Mouse (Mus musculus) mouse trophoblast stem cell (cell line): ENCODE results near the gene Kcnv2.

Source experiments
- in situ Hi-C, 2 experiments: fragments of 300-500 bp; cut with MseI, MboI; formaldehyde crosslinking; loops; 2 replicates in 1 of 2; 3 replicates in 1 of 2; pipeline ENCODE4 v1.15.1; 2025

Gene Kcnv2

GRCm38 (mm10) chr19:27322281-27322680 is at the start of gene Kcnv2:
Gene Kcnv2, plus strand, starts transcription at chr19:27322588.
- in situ Hi-C loops = no loop called here

DNA sequence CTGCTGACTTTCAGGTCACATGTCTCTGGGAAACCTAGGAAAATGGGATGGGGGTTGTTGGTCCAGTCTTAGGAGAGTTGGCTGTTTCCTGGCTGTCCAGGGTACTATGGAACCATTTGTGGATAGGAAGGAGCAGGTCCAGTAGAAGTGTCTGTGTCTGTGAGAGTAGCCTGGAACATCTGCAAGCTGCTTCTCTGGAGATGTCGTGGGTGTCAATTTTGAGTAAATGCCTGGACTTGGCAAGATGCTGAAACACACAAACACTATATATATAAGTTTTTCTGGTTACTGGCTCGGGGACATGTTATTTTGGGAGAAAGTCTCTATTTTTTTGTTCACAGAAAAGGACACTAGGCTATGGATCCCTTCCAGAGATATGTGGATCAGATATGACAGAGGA is 49.0 kb upstream of the Kcnv2 start:
- in situ Hi-C loops = no loop called here

- in situ Hi-C loops = no loop called here
Observed at GRCm38 (mm10) chr19:27274382-27274781, 48.0 kb upstream of the Kcnv2 start.

GRCm38 (mm10) chr19:27279174-27279573 is 43.2 kb upstream of the Kcnv2 start:
- in situ Hi-C loops = no loop called here

DNA sequence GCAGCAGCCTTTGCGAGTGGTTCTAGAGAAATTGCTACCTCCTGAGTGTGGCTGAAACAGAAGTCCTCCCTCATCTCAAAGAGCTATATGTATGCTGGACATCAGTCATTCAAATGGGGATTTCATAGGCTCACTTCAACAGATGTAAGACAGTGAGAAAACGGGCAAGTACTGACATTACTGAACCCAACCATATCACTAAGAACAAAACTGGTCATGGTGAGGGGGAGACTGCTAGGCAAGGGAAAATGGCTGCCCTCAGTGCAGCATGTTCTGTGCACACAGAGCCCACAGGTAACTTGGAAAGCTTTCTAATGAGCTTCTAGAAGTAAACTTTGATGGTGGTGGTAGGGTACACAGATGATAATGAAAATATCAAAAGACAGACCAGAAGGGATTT is 12.3 kb upstream of the Kcnv2 start:
- in situ Hi-C loops = no loop called here

- in situ Hi-C loops = no loop called here
Observed at GRCm38 (mm10) chr19:27311311-27311710, 11.1 kb upstream of the Kcnv2 start.

- in situ Hi-C loops = no loop called here
Observed at GRCm38 (mm10) chr19:27312266-27313079, 9.9 kb upstream of the Kcnv2 start.

DNA sequence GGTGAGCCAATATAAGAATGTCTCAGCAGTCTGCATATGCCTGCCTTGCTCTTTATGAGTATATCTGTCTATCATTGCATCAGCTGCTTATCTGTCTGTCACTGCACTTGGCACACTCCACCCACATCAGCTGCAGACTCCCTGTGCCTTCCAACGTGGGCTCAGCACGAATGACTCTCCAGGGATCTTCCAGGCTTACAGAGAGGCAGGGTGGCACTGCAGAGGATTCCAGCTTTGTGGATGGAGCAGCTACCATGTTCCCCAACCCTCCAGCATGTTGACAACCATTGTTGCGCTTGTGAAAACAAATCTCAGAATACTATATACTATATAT is 9.3 kb upstream of the Kcnv2 start:
- in situ Hi-C loops = no loop called here

DNA sequence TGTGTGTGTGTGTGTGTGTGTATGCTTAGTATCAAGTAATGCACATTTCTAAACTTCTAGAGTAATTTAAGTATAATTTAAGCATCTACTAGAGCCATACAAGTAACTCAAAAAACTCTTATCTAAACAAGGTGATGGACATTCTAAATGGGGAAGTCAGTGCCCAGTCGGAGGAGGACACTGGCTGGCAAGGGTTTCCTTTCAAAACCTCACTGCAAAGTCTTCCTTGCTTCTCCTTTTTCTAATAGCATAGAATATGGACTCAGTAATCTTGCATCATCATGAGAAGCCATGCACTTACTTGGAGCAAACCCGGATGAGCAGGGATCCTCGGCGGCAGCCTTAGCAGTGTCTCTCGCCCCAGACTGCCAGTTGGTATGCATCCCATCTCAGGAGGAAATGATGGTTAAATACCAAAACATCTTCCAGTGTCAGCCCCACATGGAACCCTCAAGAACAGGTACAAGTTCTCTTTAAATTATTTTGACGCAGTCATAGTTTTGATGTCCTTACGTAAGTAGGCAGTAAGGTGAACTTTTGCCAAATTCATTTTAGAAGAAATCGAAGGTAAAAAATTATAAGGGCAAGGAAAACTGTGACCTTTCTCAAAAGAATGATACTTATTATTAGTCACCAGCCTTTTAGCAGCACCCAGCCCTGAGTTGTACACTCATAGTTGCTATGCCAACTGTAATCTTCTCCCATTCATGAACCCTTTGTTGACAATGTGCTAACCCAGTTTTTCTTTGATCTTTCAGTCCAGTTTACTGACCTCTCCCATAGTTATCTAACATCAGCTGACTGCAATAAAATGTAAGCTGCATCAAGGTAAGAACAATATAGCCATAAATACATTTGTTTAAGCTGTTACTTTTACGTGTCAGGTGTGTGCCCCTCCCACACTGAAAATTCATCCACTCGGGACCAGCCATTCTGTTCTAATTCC is 5.8 kb upstream of the Kcnv2 start:
- in situ Hi-C loops = no loop called here

- in situ Hi-C loops = no loop called here
Observed at GRCm38 (mm10) chr19:27317337-27317736, 5.1 kb upstream of the Kcnv2 start.

DNA sequence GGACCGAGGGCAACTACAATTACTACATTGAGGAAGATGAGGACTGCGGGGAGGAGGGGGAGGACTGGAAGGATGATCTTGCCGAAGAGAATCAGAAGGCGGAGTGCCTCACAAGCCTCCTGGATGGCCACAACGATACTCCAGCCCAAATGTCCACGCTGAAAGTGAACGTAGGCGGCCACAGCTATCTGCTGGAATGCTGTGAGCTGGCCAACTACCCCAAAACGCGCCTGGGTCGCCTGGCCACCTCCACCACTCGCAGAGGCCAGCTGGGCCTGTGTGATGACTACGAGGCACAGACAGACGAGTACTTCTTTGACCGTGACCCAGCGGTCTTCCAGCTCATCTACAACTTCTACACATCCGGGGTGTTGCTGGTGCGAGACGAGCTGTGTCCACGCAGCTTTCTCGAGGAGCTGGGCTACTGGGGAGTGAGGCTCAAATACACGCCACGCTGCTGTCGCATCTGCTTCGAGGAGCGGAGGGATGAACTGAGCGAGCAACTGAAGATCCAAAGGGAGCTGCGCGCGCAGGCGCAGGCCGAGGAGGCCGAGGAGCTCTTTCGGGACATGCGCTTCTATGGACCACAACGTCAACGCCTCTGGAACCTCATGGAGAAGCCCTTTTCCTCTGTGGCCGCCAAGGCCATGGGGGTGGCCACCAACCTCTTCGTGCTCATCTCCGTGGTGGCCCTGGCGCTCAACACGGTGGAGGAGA is 681 bp downstream of the Kcnv2 start:
- in situ Hi-C loops = no loop called here

DNA sequence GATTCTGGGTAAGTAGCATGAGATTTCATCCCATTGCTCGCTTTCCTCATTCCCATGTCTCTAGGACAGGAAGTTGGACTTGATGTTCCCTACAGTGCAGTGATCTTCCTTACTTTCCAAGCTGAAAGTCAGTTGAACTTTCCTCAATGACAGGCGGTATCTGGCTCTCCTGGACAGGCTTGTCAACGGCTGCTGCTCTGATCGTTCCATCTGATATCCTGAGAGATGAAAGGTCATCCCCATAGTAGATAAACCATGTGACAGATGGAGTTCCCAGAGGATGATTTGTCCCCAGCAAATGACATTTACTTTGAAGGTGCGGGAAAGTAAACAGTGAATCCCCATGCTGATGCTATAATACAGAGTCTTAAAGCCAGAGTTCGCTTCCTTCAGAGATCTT is 3.2 kb downstream of the Kcnv2 start:
- in situ Hi-C loops = no loop called here

DNA sequence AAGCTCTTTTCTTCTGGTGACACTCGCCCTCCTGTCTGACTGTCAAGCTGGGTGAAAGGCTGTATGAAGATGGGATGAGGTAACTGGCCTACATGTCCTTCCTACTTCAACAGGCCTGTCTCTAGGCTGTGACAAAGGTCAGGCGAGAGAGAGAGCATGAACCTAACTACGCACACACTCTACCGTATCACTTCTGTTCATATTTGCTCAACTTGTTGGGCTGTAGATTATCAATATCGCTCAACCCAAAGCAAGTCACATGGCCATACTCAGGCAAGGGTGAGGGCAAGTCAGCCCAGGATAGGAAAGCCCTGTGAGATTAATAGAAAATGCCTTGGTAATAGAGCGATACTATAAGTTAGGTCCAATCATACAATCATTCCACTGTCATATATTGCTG is 5.2 kb downstream of the Kcnv2 start:
- in situ Hi-C loops = no loop called here

DNA sequence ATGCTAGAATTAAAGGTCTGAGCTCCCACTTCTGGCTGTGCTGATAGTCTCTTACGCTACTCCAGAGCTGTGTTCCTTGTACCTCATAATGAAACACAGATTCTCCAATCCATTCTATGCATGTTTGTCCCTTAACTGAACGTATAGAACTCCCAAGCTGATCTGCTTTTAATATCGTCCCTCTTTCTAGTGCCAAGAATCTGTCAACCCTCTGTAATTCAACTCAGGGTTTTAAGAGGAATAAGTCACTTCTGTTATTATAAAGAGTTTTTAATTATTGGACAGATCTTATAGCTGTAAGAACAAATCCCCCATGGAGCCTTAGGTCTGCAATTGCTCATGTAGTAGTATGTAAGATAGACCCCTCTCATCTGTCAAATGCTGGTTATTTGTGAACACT is 5.8 kb downstream of the Kcnv2 start:
- in situ Hi-C loops = no loop called here

- in situ Hi-C loops = no loop called here
Observed at GRCm38 (mm10) chr19:27328644-27329043, 6.3 kb downstream of the Kcnv2 start.

DNA sequence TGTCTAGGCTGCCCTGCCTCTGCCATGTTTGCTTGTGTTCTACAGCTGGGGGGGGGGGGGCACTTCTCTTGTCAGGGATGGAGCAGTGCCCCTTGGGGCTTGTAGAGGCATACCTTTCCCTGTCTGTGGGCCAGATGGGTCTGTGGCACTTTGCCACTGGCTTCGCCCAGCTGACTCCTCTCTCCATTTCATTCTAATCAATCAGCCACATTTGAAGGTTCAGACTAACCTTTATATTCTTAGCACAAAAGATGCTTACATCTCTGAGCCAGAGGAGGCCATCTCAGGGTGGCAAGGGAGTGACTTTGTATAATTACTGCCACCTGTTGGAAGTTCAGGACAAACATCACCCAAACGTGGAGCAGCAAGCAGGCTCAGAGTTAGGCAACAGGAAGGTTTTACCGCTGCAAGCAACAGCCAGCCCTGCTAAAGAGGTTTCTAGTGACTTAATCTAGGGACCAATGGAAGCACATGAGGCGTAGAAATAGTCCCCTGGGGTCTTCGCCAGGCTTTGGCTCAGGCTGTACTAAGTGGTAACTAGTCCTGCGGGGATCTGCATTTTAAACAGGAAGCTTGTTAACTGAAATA is 9.9 kb downstream of the Kcnv2 start:
- in situ Hi-C loops = no loop called here

DNA sequence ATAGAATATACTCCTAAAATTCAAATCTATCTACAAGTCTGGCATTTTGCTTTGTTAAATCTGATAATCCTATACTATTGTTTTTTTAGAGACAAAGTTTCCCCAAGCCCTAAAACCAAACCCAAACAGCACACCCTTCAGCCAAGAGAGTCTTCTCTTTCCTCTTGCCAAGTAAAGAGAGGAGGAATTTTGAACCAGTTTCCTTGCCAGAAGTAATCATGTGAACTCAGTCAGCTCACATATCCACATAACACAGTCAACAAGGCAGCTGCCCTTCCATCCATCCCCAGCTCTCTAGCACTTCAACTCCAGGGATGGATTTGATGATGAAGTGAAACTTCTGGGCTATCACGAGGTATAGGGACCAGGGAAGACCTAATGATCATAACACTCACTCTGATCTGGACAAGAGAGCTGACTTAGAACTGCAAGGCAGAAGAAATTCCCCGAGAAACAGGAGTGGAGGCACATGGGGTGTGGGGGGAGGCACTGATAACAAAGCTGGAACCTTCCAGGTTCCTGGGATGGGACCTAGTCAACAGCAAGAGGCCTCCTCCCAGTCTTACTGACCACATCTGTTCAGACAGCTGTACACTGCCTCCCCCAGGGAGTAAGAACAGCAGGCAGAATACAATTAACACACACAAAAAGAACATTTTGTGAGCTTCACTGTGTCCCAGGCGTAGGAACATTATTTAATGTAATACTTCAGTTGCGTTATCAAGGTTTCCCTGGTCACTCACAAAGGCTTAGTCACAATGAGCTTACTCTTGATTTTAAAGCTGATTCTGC is 13.9 kb downstream of the Kcnv2 start:
- in situ Hi-C loops = no loop called here

DNA sequence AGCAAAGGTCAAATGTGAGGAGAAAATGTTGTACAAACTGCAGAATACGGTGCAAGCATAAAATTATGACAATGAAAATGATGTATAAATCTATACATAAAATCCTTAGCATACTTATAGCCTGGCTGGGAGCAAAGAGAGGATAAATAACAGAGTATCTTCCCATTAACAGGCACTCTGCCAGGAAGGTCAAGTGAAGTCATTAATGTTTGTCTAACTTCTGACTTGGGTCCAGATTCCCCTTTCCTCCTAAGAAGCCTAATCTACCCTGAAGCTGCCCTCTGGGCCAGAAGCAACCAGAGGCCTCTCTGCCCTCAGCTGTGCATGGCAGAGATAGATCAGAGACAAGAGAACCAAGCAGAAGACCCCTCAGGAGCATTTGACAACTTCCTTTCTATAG is 24.1 kb downstream of the Kcnv2 start:
- in situ Hi-C loops = no loop called here

- in situ Hi-C loops = no loop called here
Observed at GRCm38 (mm10) chr19:27351700-27352099, 29.3 kb downstream of the Kcnv2 start.

- in situ Hi-C loops = no loop called here
Observed at GRCm38 (mm10) chr19:27360381-27360780, 38.0 kb downstream of the Kcnv2 start.

- in situ Hi-C loops = no loop called here
Observed at GRCm38 (mm10) chr19:27363891-27364290, 41.5 kb downstream of the Kcnv2 start.
